Mouse (Mus musculus) hindbrain, postnatal 0 days (tissue): Measurements from ENCODE around the gene Nsmf. TPM values are rescaled to one million over a fixed set of nuclear protein-coding genes. Genes with fewer than 3 reads are reported as not detected.

Experiments used
- ATAC-seq: fragments of 200-750 bp; cut with Nextera tagmentation; 2 replicates; pipeline ENCODE4 v1.8.0; 2017; ENCODE audit warnings: mild to moderate bottlenecking, moderate TSS enrichment, moderate library complexity
- DNase-seq: peaks from one replicate; pipeline ENCODE4 v3.0.0-alpha.2; 2015; ENCODE audit warnings: low spot score
- H3K27ac ChIP-seq: fragments of 300-500 bp; sonication (generic); 2 replicates; pipeline ENCODE4 v1.5.1; 2014; ENCODE audit warnings: mild to moderate bottlenecking
- H3K27me3 ChIP-seq: fragments of 300-500 bp; sonication (generic); 2 replicates; pipeline ENCODE4 v1.6.1; 2014; ENCODE audit warnings: low read length, mixed read lengths; ENCODE audit not compliant: insufficient read depth
- H3K36me3 ChIP-seq: fragments of 300-500 bp; sonication (generic); 2 replicates; pipeline ENCODE4 v1.6.1; 2014; ENCODE audit warnings: low read length, mixed read lengths; ENCODE audit not compliant: insufficient read depth
- H3K4me1 ChIP-seq: fragments of 300-500 bp; sonication (generic); 2 replicates; pipeline ENCODE4 v1.6.1; 2014; ENCODE audit warnings: antibody characterized with exemption, low read length, mixed read lengths; ENCODE audit not compliant: insufficient read depth
- H3K4me2 ChIP-seq: fragments of 300-500 bp; sonication (generic); 2 replicates; pipeline ENCODE4 v1.6.1; 2014; ENCODE audit warnings: low read depth, mild to moderate bottlenecking, low read length, moderate library complexity, mixed read lengths
- H3K4me3 ChIP-seq: fragments of 300-500 bp; sonication (generic); 2 replicates; pipeline ENCODE4 v1.5.1; 2014; ENCODE audit warnings: low read length
- H3K9ac ChIP-seq: fragments of 300-500 bp; sonication (generic); replicated peaks from 2 replicates; pipeline ENCODE4 v1.6.1; 2014; ENCODE audit warnings: mild to moderate bottlenecking, low read length, moderate library complexity, mixed read lengths
- H3K9me3 ChIP-seq: fragments of 300-500 bp; sonication (generic); 2 replicates; pipeline ENCODE4 v1.6.1; 2016; ENCODE audit warnings: low read length, mixed read lengths
- CTCF ChIP-seq: IDR thresholded peaks from 2 replicates; pipeline ENCODE4 v1.5.1; 2016; ENCODE audit warnings: antibody characterized with exemption, control low read depth, low read depth
- WGBS: fragments of 180-500 bp; shearing (Covaris S2); extraction: QIAGEN DNeasy Blood & Tissue Kit; methylation state at CpG from one replicate; pipeline ENCODE4 v1.1.7; 2014; 5-methylcytosine and 5-hydroxymethylcytosine counted together
- microRNA-seq, 2 experiments: library from miRNA; unstranded; fragments of <30 nt; microRNA quantifications; one replicate each; pipeline ENCODE4; 2016
- polyA plus RNA-seq: library from polyadenylated mRNA; unstranded; fragments of >200 nt; fragmentation: Nextera tagmentation; extraction: Ambion mirVana; gene quantifications from 2 replicates; pipeline ENCODE4 v1.2.1, GENCODE M21; 2015
- total RNA-seq: library from RNA; depleted of rRNA; stranded (reverse); fragments of >200 nt; gene quantifications from 2 replicates; pipeline ENCODE4 v1.2.3, GENCODE M21; 2014; rRNA removed

Nsmf gene
- total and polyA plus RNA-seq, 2 experiments from 2014 or later: 159 to 279 TPM

DNA sequence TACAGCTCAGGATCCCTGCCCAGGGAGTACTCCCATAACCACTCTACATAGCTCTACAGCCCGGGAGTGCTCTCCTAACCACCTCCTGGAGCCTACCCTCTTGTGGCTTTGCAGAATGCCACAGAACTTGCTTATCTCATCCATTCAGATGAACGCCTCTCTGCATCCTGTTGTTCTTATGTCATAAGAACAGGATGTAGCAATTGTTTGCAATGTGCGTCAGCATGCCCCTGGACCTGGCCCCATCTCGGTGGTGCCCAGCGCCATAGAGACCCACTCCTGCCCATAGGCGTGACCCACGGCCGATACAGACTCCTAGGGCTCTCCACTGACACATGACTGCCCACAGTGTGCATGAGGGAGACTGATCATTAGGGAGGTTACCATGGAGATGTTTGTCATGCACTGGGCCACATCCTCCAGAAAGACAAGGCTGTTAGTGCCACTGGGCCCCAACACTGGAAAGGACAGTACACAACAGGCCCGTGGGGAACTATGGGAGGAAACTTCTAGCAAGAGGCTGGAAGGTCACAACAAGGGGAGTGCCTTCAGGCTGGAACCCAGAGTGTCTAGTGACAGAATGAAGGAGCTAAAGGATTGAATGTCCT lies 57.1 kb downstream of the Nsmf start:
- no peaks in the 10 kb centered on the region for H3K27me3 ChIP-seq
- no peak for TF ChIP-seq CTCF
- ATAC-seq: peak; percentile 43; the same call in 1 of the 2 replicates
- no peaks in the 10 kb centered on the region for H3K9me3 ChIP-seq
- 0 out of 2 replicates have a peak, but pooled peaks cover 4% of the 10 kb centered on the region for H3K4me1 ChIP-seq
- H3K9ac ChIP-seq: no peak overlapping the region
- H3K27ac ChIP-seq: no peak overlapping the region; the same call in 1 of the 2 replicates
- no peaks in the 10 kb centered on the region for H3K36me3 ChIP-seq
- no peak for DNase-seq
- H3K4me2 ChIP-seq: no peak overlapping the region
- 38% methylated on average over 9 of the region's 9 CpGs for WGBS
- no peak overlapping the region for H3K4me3 ChIP-seq

Small RNA genes lying within 50 kb of the gene (microRNA-seq; reads per million reads assigned to microRNA genes)
- 0 reads per million in 2 experiments for gene Gm24328
- gene Mir7664: 0 to 0.18 reads per million in 2 experiments

Other genes starting within 250 kb of the Nsmf start
- gene Ehmt1, start 134.7 kb upstream of the Nsmf start, total RNA-seq: 52.0 and 79.8 TPM in 2 replicates
- gene Ehmt1, start 134.7 kb upstream of the Nsmf start, polyA plus RNA-seq: 61.8 and 63.1 TPM in 2 replicates
- gene Arrdc1, start 119.1 kb upstream of the Nsmf start, total RNA-seq: 78.8 and 80.7 TPM in 2 replicates
- 39.8 and 41.9 TPM in 2 replicates for gene Arrdc1, start 119.1 kb upstream of the Nsmf start, polyA plus RNA-seq
- 23.2 and 25.6 TPM in 2 replicates for gene Zmynd19, start 104.6 kb upstream of the Nsmf start, total RNA-seq
- gene Zmynd19, start 104.6 kb upstream of the Nsmf start, polyA plus RNA-seq: 19.2 and 21.0 TPM in 2 replicates
- gene Dph7, start 92.0 kb upstream of the Nsmf start, total RNA-seq: 38.9 and 45.8 TPM in 2 replicates
- gene Dph7, start 92.0 kb upstream of the Nsmf start, polyA plus RNA-seq: 32.1 and 35.7 TPM in 2 replicates
- gene Mrpl41, start 79.3 kb upstream of the Nsmf start, total RNA-seq: 52.0 and 52.7 TPM in 2 replicates
- 197 and 201 TPM in 2 replicates for gene Mrpl41, start 79.3 kb upstream of the Nsmf start, polyA plus RNA-seq
- gene Pnpla7, start 78.3 kb upstream of the Nsmf start, total RNA-seq: 6.7 and 7.6 TPM in 2 replicates
- 4.1 and 4.8 TPM in 2 replicates for gene Pnpla7, start 78.3 kb upstream of the Nsmf start, polyA plus RNA-seq
- not detected in 2 replicates for gene Entpd8, start 25.9 kb downstream of the Nsmf start, total RNA-seq
- gene Entpd8, start 25.9 kb downstream of the Nsmf start, polyA plus RNA-seq: not detected in 2 replicates
- not detected in 2 replicates for gene Noxa1, start 40.8 kb downstream of the Nsmf start, total RNA-seq
- not detected in 2 replicates for gene Noxa1, start 40.8 kb downstream of the Nsmf start, polyA plus RNA-seq
- gene Nrarp, start 126.4 kb downstream of the Nsmf start, total RNA-seq: 50.8 and 58.0 TPM in 2 replicates
- 14.2 and 14.7 TPM in 2 replicates for gene Nrarp, start 126.4 kb downstream of the Nsmf start, polyA plus RNA-seq
- gene Tor4a, start 142.5 kb downstream of the Nsmf start, total RNA-seq: 4.0 and 4.7 TPM in 2 replicates
- gene Tor4a, start 142.5 kb downstream of the Nsmf start, polyA plus RNA-seq: 1.2 and 1.9 TPM in 2 replicates
- gene Nelfb, start 157.1 kb downstream of the Nsmf start, total RNA-seq: 90.3 and 117 TPM in 2 replicates
- 82.0 and 82.8 TPM in 2 replicates for gene Nelfb, start 157.1 kb downstream of the Nsmf start, polyA plus RNA-seq
- gene Stpg3, start 160.3 kb downstream of the Nsmf start, total RNA-seq: not detected in 2 replicates
- not detected in 2 replicates for gene Stpg3, start 160.3 kb downstream of the Nsmf start, polyA plus RNA-seq
- not detected in 2 replicates for gene Fam166a, start 164.4 kb downstream of the Nsmf start, total RNA-seq
- gene Fam166a, start 164.4 kb downstream of the Nsmf start, polyA plus RNA-seq: 0.42 TPM in 1 of 2 replicates, not detected in the other
- 827 and 864 TPM in 2 replicates for gene Tubb4b, start 170.3 kb downstream of the Nsmf start, total RNA-seq
- gene Tubb4b, start 170.3 kb downstream of the Nsmf start, polyA plus RNA-seq: 531 and 568 TPM in 2 replicates
- gene Slc34a3, start 180.0 kb downstream of the Nsmf start, total RNA-seq: not detected in 2 replicates
- not detected in 2 replicates for gene Slc34a3, start 180.0 kb downstream of the Nsmf start, polyA plus RNA-seq
- not detected in 2 replicates for gene Rnf224, start 182.4 kb downstream of the Nsmf start, total RNA-seq
- gene Rnf224, start 182.4 kb downstream of the Nsmf start, polyA plus RNA-seq: not detected in 2 replicates
- 156 and 170 TPM in 2 replicates for gene Rnf208, start 187.9 kb downstream of the Nsmf start, total RNA-seq
- gene Rnf208, start 187.9 kb downstream of the Nsmf start, polyA plus RNA-seq: 197 and 219 TPM in 2 replicates
- 0.47 TPM in 1 of 2 replicates, not detected in the other for gene Cysrt1, start 188.1 kb downstream of the Nsmf start, total RNA-seq
- gene Cysrt1, start 188.1 kb downstream of the Nsmf start, polyA plus RNA-seq: 0.24 and 0.44 TPM in 2 replicates
- 8.7 and 9.7 TPM in 2 replicates for gene AL732309.1, start 192.5 kb downstream of the Nsmf start, total RNA-seq
- 2.3 and 2.6 TPM in 2 replicates for gene AL732309.1, start 192.5 kb downstream of the Nsmf start, polyA plus RNA-seq
- 56.2 and 57.9 TPM in 2 replicates for gene Tmem203, start 201.1 kb downstream of the Nsmf start, total RNA-seq
- 26.7 and 29.7 TPM in 2 replicates for gene Tmem203, start 201.1 kb downstream of the Nsmf start, polyA plus RNA-seq
- gene Tprn, start 208.3 kb downstream of the Nsmf start, total RNA-seq: 39.1 and 45.6 TPM in 2 replicates
- gene Tprn, start 208.3 kb downstream of the Nsmf start, polyA plus RNA-seq: 30.0 and 31.1 TPM in 2 replicates
- 84.5 and 120 TPM in 2 replicates for gene Ssna1, start 218.1 kb downstream of the Nsmf start, total RNA-seq
- 159 and 165 TPM in 2 replicates for gene Ssna1, start 218.1 kb downstream of the Nsmf start, polyA plus RNA-seq
- gene Anapc2, start 218.1 kb downstream of the Nsmf start, total RNA-seq: 26.1 and 46.7 TPM in 2 replicates
- gene Anapc2, start 218.1 kb downstream of the Nsmf start, polyA plus RNA-seq: 101 and 105 TPM in 2 replicates
- gene Tmem210, start 233.8 kb downstream of the Nsmf start, total RNA-seq: not detected in 2 replicates
- not detected in 2 replicates for gene Tmem210, start 233.8 kb downstream of the Nsmf start, polyA plus RNA-seq
- 1.0 TPM in 1 of 2 replicates, not detected in the other for gene Lrrc26, start 235.6 kb downstream of the Nsmf start, total RNA-seq
- 0.20 and 0.44 TPM in 2 replicates for gene Lrrc26, start 235.6 kb downstream of the Nsmf start, polyA plus RNA-seq